Mouse (Mus musculus) small intestine, adult 2 months (tissue): ENCODE data around the gene Wasf3. TPM values are rescaled to one million over a fixed set of nuclear protein-coding genes. Genes with fewer than 3 reads are reported as not detected.

Experiments
- H3K27ac ChIP-seq: fragments of 200-500 bp; 2 replicates; pipeline ENCODE4 v1.5.1; 2012; ENCODE audit warnings: low read depth, low read length, control low read depth, inconsistent platforms; ENCODE audit not compliant: insufficient read depth
- H3K27me3 ChIP-seq: fragments of 200-500 bp; 2 replicates; pipeline ENCODE4 v1.6.1; 2012; ENCODE audit warnings: mild to moderate bottlenecking, moderate library complexity, low read length, inconsistent platforms; ENCODE audit not compliant: control insufficient read depth, insufficient read depth
- H3K36me3 ChIP-seq: fragments of 200-500 bp; 2 replicates; pipeline ENCODE4 v1.6.1; 2012; ENCODE audit warnings: mild to moderate bottlenecking, low read length, control low read depth, inconsistent platforms; ENCODE audit not compliant: control insufficient read depth, insufficient read depth
- H3K4me1 ChIP-seq: fragments of 200-500 bp; 2 replicates; pipeline ENCODE4 v1.6.1; 2012; ENCODE audit warnings: low read length, inconsistent platforms, mixed read lengths; ENCODE audit not compliant: control insufficient read depth, insufficient read depth, insufficient read length
- H3K4me3 ChIP-seq: fragments of 200-500 bp; 2 replicates; pipeline ENCODE4 v1.5.1; 2012; ENCODE audit warnings: low read depth, mild to moderate bottlenecking, control low read depth, inconsistent platforms, low read length, moderate library complexity
- CTCF ChIP-seq: fragments of 200-500 bp; IDR thresholded peaks from 2 replicates; pipeline ENCODE4 v1.5.1; 2012; ENCODE audit warnings: low read depth, mild to moderate bottlenecking, control low read depth, inconsistent platforms, low read length, moderate library complexity, mixed read lengths; ENCODE audit not compliant: insufficient replicate concordance, insufficient read length; ENCODE audit errors: extremely low read depth
- POLR2A ChIP-seq: fragments of 200-500 bp; IDR thresholded peaks from 2 replicates; pipeline ENCODE4 v1.6.1; 2012; ENCODE audit warnings: low read depth, mild to moderate bottlenecking, control low read depth, inconsistent platforms, low read length, moderate library complexity
- WGBS: fragments of 180-500 bp; shearing (Covaris S2); methylation state at CpG from one replicate; pipeline ENCODE4 v1.1.7; 2018; 5-methylcytosine and 5-hydroxymethylcytosine counted together
- polyA plus RNA-seq: library from polyadenylated mRNA; depleted of rRNA; stranded (reverse); fragments of >200 nt; gene quantifications from 2 replicates; pipeline ENCODE4 v1.2.3, GENCODE M21; 2012

Gene Wasf3
- polyA plus RNA-seq, 1 experiment = 0.86 TPM

DNA sequence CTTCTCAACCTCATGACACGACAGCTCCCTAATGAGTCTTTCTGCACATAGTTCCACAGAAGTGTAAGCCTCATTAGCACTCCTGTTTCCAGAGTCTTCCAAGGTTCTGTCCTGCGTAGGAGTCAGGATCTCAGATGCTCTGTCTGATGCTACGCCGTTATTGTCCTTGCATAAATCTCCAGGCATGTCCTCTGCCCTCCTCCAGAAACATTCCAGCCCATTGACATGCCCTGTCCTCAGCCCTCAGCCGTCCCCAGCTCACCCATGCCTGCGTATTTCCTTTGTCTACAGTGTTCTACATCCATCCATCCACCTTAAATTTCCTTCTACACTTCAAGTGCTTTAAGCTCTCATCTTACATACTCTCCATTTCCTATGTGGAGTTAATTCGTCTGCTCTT, 32.8 kb upstream of the Wasf3 start:
- Histone ChIP-seq H3K4me3 (no peak overlapping the region), H3K27me3 (no peaks in the 10 kb centered on the region), H3K4me1 (no peaks in the 10 kb centered on the region), H3K36me3 (no peaks in the 10 kb centered on the region), H3K27ac (no peak overlapping the region)
- WGBS = 81% methylated on average over 7 of the region's 7 CpGs
- no peak for TF ChIP-seq CTCF
- TF ChIP-seq POLR2A = no peak

DNA sequence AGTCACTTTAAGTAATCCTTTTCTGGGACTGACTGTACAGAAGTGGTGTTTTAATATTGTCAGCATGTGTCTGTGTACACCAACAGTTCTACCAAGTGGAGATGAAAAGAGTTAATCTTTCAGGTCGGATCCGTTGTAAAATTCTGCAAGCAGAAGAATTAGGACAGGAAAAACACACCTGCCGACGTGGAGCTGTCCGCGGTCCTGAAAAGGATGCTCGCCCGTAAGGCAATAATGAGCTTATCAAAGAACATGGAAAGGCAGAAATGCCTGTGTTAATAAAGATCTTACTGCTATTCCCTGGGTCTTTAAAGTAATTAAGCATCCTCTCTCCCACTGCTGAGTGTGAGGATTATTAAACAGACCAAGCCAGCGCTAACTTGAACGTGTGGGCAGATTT, 24.4 kb upstream of the Wasf3 start:
- TF ChIP-seq POLR2A = no peak
- TF ChIP-seq CTCF = no peak
- WGBS = 29% methylated on average over 10 of the region's 10 CpGs
- H3K4me1 ChIP-seq = no peaks in the 10 kb centered on the region

DNA sequence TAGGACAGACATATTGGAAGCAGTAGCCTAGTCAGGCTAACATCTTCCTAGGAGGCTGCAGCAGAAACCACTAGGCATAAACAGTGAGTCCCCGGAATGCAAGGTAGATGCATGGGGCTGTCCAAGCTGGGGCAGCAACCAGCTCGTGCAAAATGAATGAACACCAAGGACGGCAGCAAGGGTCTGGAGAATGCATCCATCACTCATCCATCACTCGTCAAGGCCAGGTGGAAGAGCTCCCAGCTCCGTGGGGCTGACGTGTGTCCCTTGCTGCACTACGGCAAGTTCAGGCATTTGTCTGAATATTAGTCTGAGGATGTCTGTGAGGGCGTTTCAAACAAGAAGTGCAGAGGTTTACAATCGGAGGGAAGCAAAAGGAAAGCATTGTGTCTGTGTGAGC, 22.1 kb upstream of the Wasf3 start:
- Histone ChIP-seq H3K4me3 (no peak overlapping the region), H3K27ac (no peak overlapping the region), H3K4me1 (no peaks in the 10 kb centered on the region), H3K36me3 (no peaks in the 10 kb centered on the region), H3K27me3 (no peaks in the 10 kb centered on the region)
- TF ChIP-seq CTCF = no peak
- TF ChIP-seq POLR2A = no peak
- 84% methylated on average over 9 of the region's 9 CpGs for WGBS

More for the DNA sequence above, 24.4 kb upstream of the Wasf3 start:
- Histone ChIP-seq H3K4me3 (no peak overlapping the region), H3K27ac (no peak overlapping the region), H3K36me3 (no peaks in the 10 kb centered on the region), H3K27me3 (no peaks in the 10 kb centered on the region)

DNA sequence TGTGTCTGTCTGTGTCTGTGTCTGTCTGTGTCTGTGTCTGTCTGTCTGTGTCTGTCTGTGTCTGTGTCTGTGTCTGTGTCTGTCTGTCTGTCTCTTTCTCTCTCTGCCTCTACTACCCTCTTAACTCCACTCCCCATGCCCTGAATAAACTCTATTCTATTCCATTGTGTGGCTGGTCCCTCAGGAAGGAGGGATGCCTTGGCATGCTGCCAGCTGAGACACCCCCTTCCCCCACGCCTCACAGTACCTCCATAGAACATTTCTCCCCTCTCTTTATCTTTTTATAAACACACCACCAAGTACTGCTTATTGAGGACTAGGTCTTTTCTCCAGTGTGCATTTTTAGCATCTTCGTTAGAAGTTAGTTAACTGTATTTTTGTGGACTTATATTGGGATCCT, 16.4 kb upstream of the Wasf3 start:
- Histone ChIP-seq H3K4me1 (no peaks in the 10 kb centered on the region), H3K27ac (no peak overlapping the region), H3K4me3 (no peak overlapping the region), H3K36me3 (no peaks in the 10 kb centered on the region), H3K27me3 (no peaks in the 10 kb centered on the region)
- TF ChIP-seq CTCF = no peak
- 56% methylated on average over 2 of the region's 2 CpGs for WGBS

DNA sequence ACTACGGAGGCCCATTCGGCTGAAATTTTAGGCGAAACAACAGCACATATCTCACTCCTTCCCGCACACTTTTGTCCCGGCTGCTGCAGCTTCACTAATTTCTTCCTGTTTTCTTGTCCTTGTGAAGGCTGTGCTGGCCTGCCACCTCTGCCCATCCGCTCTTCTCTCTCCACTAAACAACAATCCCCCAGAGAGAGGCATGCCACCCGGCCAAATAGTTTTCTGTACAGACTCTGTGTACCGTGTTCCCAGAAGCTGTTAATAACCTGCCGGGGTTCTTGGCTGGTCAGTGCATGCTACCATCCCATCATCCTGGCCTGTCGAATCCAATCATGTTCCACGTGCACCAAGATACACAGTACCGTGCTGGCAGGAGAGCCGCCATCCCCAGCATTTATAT, 15.8 kb upstream of the Wasf3 start:
- no peaks in the 10 kb centered on the region for H3K27me3 ChIP-seq
- TF ChIP-seq CTCF = no peak
- TF ChIP-seq POLR2A = no peak
- WGBS = 87% methylated on average over 13 of the region's 13 CpGs

DNA sequence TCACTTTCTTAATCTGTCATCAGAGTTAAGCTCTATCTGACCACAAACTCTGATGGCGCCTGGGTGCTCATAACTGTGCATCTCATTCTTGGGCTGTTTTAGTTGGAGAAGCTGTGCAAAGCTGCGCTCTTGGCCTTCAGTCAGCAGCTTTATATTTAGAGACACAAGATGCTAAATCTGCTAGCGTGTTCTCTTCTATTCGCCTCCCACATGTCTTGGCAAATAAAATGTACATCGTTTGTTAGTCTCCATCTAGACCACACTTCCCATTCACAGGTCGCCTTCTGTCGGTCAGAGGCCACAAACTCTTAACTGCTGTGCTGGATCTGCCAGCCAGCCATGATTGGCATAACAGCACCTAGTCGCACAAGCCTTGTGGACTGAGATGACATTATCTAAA, 14.0 kb upstream of the Wasf3 start:
- TF ChIP-seq POLR2A = no peak
- no peaks in the 10 kb centered on the region for H3K36me3 ChIP-seq
- H3K27ac ChIP-seq = no peak overlapping the region
- H3K4me1 ChIP-seq = no peaks in the 10 kb centered on the region
- no peak overlapping the region for H3K4me3 ChIP-seq
- no peaks in the 10 kb centered on the region for H3K27me3 ChIP-seq
- WGBS = 87% methylated on average over 8 of the region's 8 CpGs

More for the DNA sequence above, 15.8 kb upstream of the Wasf3 start:
- H3K4me3 ChIP-seq = no peak overlapping the region
- no peak overlapping the region for H3K27ac ChIP-seq
- no peaks in the 10 kb centered on the region for H3K4me1 ChIP-seq
- H3K36me3 ChIP-seq = no peaks in the 10 kb centered on the region

DNA sequence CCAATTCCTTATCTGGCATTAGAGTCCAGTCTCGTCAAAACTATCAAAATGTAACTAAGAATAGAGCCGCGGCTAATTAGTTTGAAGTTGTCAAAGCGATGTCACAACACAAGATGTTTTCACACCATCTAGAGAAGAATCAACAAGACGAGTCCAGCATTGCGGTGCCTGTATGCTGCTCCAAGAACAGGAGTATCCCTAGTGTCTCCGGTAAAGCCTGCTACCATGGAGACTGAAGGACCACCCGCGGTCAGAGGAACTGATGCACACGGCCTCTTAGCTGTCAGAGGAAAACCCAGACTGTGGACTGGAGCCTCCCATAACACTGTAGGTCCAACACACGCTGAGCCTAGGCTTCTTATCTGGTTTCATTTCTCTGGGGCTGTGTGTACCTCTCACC, 11.5 kb upstream of the Wasf3 start:
- no peaks in the 10 kb centered on the region for H3K27me3 ChIP-seq
- no peaks in the 10 kb centered on the region for H3K36me3 ChIP-seq
- H3K4me3 ChIP-seq = no peak overlapping the region
- no peaks in the 10 kb centered on the region for H3K4me1 ChIP-seq
- TF ChIP-seq POLR2A = no peak
- no peak for TF ChIP-seq CTCF
- WGBS = 79% methylated on average over 11 of the region's 11 CpGs
- H3K27ac ChIP-seq = no peak overlapping the region

DNA sequence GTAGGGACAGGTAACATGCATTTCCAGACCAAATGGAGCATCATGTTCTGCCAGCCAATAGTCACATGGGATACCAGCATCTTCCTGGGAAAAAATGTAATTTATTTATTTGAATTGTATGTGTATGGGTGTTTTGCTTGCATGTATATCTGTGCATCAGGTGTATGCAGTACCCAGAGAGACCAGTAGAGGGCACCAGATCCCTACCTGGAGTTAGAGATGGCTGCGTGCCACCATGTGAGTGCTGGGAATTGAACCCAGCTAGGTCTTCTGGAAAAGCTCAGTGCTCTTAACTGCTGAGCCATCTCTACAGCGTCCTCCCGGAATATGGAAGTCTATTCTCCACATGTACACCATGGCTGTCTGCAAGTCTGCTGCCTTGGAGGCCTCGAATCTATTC, 8.2 kb upstream of the Wasf3 start:
- no peaks in the 10 kb centered on the region for H3K27me3 ChIP-seq
- H3K4me3 ChIP-seq = no peak overlapping the region
- H3K36me3 ChIP-seq = no peaks in the 10 kb centered on the region
- TF ChIP-seq POLR2A = no peak
- TF ChIP-seq CTCF = peak; percentile 48; the same call in 1 of the 2 replicates
- H3K27ac ChIP-seq = no peak overlapping the region
- H3K4me1 ChIP-seq = no peaks in the 10 kb centered on the region
- 86% methylated on average over 4 of the region's 4 CpGs for WGBS
